Mouse (Mus musculus) stomach, embryonic 14.5 days (tissue): ENCODE data around the gene Sit1. TPM values are rescaled to one million over a fixed set of nuclear protein-coding genes. Genes with fewer than 3 reads are reported as not detected.

Source experiments
- ATAC-seq: fragments of 200-750 bp; cut with Nextera tagmentation; 2 replicates; pipeline ENCODE4 v1.8.0; 2017; ENCODE audit warnings: low read depth, moderate TSS enrichment; ENCODE audit not compliant: insufficient number of reproducible peaks, insufficient read depth, low FRiP score
- H3K27ac ChIP-seq: fragments of 300-500 bp; sonication (generic); 2 replicates; pipeline ENCODE4 v1.5.1; 2014; ENCODE audit warnings: mild to moderate bottlenecking, low read length, moderate library complexity, mixed read lengths
- H3K27me3 ChIP-seq: fragments of 300-500 bp; sonication (generic); 2 replicates; pipeline ENCODE4 v1.6.1; 2014; ENCODE audit warnings: low read length, control low read depth, mixed read lengths; ENCODE audit not compliant: control insufficient read depth, insufficient read depth
- H3K36me3 ChIP-seq: fragments of 300-500 bp; sonication (generic); 2 replicates; pipeline ENCODE4 v1.6.1; 2014; ENCODE audit warnings: mild to moderate bottlenecking, control low read depth, low read length, moderate library complexity, mixed read lengths; ENCODE audit not compliant: control insufficient read depth, insufficient read depth
- H3K4me1 ChIP-seq: fragments of 300-500 bp; sonication (generic); 2 replicates; pipeline ENCODE4 v1.6.1; 2014; ENCODE audit warnings: low read length, control low read depth, mixed read lengths; ENCODE audit not compliant: control insufficient read depth, insufficient read depth
- H3K4me2 ChIP-seq: fragments of 300-500 bp; sonication (generic); replicated peaks from 2 replicates; pipeline ENCODE4 v1.6.1; 2014; ENCODE audit warnings: low read depth, low read length, control low read depth
- H3K4me3 ChIP-seq: fragments of 300-500 bp; sonication (generic); 2 replicates; pipeline ENCODE4 v1.5.1; 2014; ENCODE audit warnings: low read depth, low read length, control low read depth
- H3K9ac ChIP-seq: fragments of 300-500 bp; sonication (generic); replicated peaks from 2 replicates; pipeline ENCODE4 v1.6.1; 2014; ENCODE audit warnings: low read depth, mild to moderate bottlenecking, control low read depth, low read length, moderate library complexity, mixed read lengths
- H3K9me3 ChIP-seq: fragments of 300-500 bp; sonication (generic); 2 replicates; pipeline ENCODE4 v1.6.1; 2016; ENCODE audit warnings: low read depth, low read length, control low read depth; ENCODE audit not compliant: control insufficient read depth
- WGBS: fragments of 180-500 bp; shearing (Covaris S2); extraction: QIAGEN DNeasy Blood & Tissue Kit; methylation state at CpG from one replicate; pipeline ENCODE4 v1.1.7; 2014; 5-methylcytosine and 5-hydroxymethylcytosine counted together
- polyA plus RNA-seq: library from polyadenylated mRNA; unstranded; fragments of >200 nt; fragmentation: Nextera tagmentation; extraction: Ambion mirVana; gene quantifications from 2 replicates; pipeline ENCODE4 v1.2.1, GENCODE M21; 2014

The Sit1 gene
- polyA plus RNA-seq, 1 experiment from 2014 or later, result not detected

DNA sequence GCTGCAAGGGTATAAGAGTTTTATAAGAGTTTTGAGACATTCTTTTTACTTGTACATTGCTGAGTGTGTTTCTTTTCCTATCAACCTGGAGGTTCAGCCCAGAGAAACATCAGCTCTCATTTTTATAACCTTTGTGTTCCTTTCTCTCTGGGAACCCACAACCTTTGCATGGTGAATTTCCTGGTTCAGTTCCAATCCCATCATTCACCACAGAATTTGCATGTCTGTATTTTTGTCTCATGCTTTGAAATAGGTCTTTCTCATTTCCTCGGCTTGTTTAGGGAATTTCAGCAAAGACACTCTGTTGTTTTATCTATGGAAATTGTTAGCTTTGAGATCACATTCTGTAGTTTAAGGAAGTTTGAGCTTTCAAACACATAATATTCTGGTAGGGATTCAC is 9.9 kb downstream of the Sit1 start:
- Histone ChIP-seq H3K9me3 (no peaks in the 10 kb centered on the region), H3K36me3 (no peaks in the 10 kb centered on the region), H3K4me1 (no peaks in the 10 kb centered on the region), H3K9ac (no peak overlapping the region), H3K27ac (no peak overlapping the region), H3K4me2 (no peak overlapping the region), H3K4me3 (no peak overlapping the region), H3K27me3 (no peaks in the 10 kb centered on the region)
- ATAC-seq, result no peak
- 81% methylated on average over 1 of the region's 1 CpGs for WGBS

DNA sequence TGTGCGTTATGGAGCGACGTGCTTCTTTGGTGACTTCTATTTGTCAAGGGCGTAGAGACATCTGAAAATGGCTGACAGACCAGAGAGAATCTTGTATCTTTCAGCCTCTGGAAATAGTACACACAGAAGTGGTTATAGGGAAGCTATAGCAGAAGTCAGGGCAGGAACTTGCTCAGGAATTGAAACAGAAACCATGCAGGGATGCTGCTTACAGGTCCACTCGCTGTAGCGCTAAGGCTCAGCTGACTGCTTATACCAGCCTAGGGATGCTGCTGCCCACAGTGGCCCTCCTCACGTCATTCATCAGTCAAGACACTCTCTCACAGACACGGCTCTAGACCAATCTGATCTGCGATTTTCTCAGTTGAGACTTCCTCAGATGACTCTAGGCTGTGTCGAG is 13.2 kb downstream of the Sit1 start:
- no peak for ATAC-seq

DNA sequence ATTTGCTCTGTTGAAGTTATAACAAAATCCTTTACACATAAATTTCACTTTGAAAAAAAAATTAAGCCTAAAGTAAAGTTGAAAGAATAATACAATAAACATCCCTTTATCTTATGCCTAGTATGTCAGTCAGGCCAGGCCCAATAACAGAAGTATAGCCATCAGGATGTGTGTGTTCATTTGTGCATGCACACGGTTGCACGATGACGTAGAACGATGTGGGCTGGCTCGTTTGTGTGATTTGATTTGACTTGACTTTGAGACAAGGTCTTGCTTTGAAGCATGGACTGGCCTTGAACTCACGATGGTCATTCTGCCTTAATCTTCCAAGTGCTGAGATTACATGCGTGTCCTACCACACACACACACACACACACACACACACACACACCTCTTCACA is 16.7 kb downstream of the Sit1 start:
- Histone ChIP-seq H3K4me3 (no peak overlapping the region), H3K27me3 (no peaks in the 10 kb centered on the region)
- 87% methylated on average over 7 of the region's 7 CpGs for WGBS

More for the DNA sequence above, 13.2 kb downstream of the Sit1 start:
- 86% methylated on average over 10 of the region's 10 CpGs for WGBS
- Histone ChIP-seq H3K4me3 (no peak overlapping the region), H3K36me3 (no peaks in the 10 kb centered on the region), H3K9me3 (no peaks in the 10 kb centered on the region), H3K9ac (no peak overlapping the region), H3K4me1 (no peaks in the 10 kb centered on the region), H3K27me3 (no peaks in the 10 kb centered on the region), H3K4me2 (no peak overlapping the region), H3K27ac (no peak overlapping the region)

DNA sequence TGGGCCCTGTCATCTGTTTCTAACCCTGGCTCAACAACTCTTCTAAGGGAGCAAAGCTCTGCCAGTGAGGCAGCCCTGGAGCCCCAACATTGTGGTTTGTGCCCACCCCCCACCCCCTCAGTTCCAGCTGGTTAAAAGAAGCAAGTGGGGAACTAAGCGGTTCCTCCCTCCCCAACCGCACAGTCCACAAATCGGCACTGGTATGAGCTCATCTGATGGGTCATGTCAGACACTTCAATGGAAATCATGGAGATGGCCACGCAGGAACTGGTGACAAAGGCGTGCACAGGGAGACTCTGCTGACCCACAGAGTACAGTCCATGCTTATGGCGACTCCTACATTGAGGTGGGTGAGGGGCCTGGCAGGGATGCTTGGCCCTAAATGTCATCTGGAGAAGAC is 17.6 kb downstream of the Sit1 start:
- 86% methylated on average over 6 of the region's 6 CpGs for WGBS
- ATAC-seq, result no peak
- Histone ChIP-seq H3K36me3 (no peaks in the 10 kb centered on the region), H3K9ac (no peak overlapping the region), H3K4me3 (no peak overlapping the region), H3K9me3 (no peaks in the 10 kb centered on the region; the same call in 1 of the 2 replicates), H3K27me3 (no peaks in the 10 kb centered on the region), H3K27ac (no peak overlapping the region), H3K4me2 (no peak overlapping the region), H3K4me1 (no peaks in the 10 kb centered on the region)

More for the DNA sequence above, 16.7 kb downstream of the Sit1 start:
- no peaks in the 10 kb centered on the region for H3K4me1 ChIP-seq
- H3K36me3 ChIP-seq, result no peaks in the 10 kb centered on the region
- H3K9ac ChIP-seq, result no peak overlapping the region
- no peak for ATAC-seq
- no peak overlapping the region for H3K4me2 ChIP-seq
- no peak overlapping the region for H3K27ac ChIP-seq
- H3K9me3 ChIP-seq, result no peaks in the 10 kb centered on the region; the same call in 1 of the 2 replicates

- Histone ChIP-seq H3K4me3 (no peak overlapping the region), H3K4me2 (no peak overlapping the region), H3K9ac (no peak overlapping the region), H3K27ac (no peak overlapping the region), H3K4me1 (no peaks in the 10 kb centered on the region), H3K9me3 (no peaks in the 10 kb centered on the region; the same call in 1 of the 2 replicates), H3K27me3 (no peaks in the 10 kb centered on the region), H3K36me3 (no peaks in the 10 kb centered on the region)
- WGBS, result 85% methylated on average over 5 of the region's 5 CpGs
- ATAC-seq, result no peak
These were observed 20.4 kb downstream of the Sit1 start for GRCm38 (mm10) chr4:43463102-43463501.

DNA sequence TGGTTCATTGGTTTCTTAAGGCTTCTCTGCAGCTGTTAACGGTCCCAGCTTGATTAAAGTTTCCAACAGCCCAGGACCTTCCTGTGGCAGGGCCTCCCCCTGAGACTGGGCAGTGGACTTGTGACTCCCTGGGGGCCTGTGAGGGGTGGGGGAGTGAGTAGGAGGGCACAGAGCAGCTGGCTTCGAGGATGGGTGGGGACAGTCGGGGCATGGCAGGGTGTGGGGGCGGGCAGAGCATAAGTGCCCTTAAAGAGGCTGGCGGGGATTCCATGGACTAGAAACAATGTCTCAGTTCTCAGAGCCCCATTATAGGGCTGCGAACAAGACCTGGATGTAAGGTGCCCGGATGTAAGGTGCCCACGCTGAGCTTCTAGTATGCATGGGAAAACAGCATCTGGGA is 26.4 kb downstream of the Sit1 start:
- ATAC-seq, result no peak
- H3K4me2 ChIP-seq, result no peak overlapping the region
- no peak overlapping the region for H3K27ac ChIP-seq
- 17% methylated on average over 8 of the region's 8 CpGs for WGBS
- H3K9me3 ChIP-seq, result no peaks in the 10 kb centered on the region
- H3K36me3 ChIP-seq, result no peaks in the 10 kb centered on the region
- no peak overlapping the region for H3K9ac ChIP-seq
- H3K4me1 ChIP-seq, result peaks cover 12% of the 10 kb centered on the region; the same call in 1 of the 2 replicates
- no peak overlapping the region for H3K4me3 ChIP-seq
- H3K27me3 ChIP-seq, result peaks cover 6% of the 10 kb centered on the region; the same call in 1 of the 2 replicates

GRCm38 (mm10) chr4:43456470-43456869 is 27.1 kb downstream of the Sit1 start:
- no peaks in the 10 kb centered on the region for H3K36me3 ChIP-seq
- H3K27me3 ChIP-seq, result peaks cover 6% of the 10 kb centered on the region; the same call in 1 of the 2 replicates
- ATAC-seq, result no peak
- no peak overlapping the region for H3K9ac ChIP-seq
- no peak overlapping the region for H3K4me3 ChIP-seq
- peaks cover 12% of the 10 kb centered on the region; the same call in 1 of the 2 replicates for H3K4me1 ChIP-seq
- H3K9me3 ChIP-seq, result no peaks in the 10 kb centered on the region
- WGBS, result 25% methylated on average over 4 of the region's 4 CpGs
- no peak overlapping the region for H3K4me2 ChIP-seq
- no peak overlapping the region for H3K27ac ChIP-seq

- Histone ChIP-seq H3K27me3 (peaks cover 6% of the 10 kb centered on the region; the same call in 1 of the 2 replicates), H3K27ac (no peak within 1 kb of the TSS), H3K4me3 (peak within 1 kb of the TSS; percentile 16; the same call in 1 of the 2 replicates), H3K4me1 (peaks cover 12% of the 10 kb centered on the region; the same call in 1 of the 2 replicates), H3K36me3 (no peaks in the 10 kb centered on the region), H3K9me3 (no peaks in the 10 kb centered on the region), H3K9ac (no peak within 1 kb of the TSS), H3K4me2 (peak within 1 kb of the TSS; percentile 36)
- 31% methylated on average over 20 of the region's 20 CpGs for WGBS
- no peak for ATAC-seq
These were observed 29.3 kb downstream of the Sit1 start, which contains the start of gene Cd72 for GRCm38 (mm10) chr4:43454041-43454836. Gene Cd72, minus strand, starts transcription at chr4:43454628.
